Mouse (Mus musculus) erythroblast, adult 5-6 weeks (primary cell): ENCODE measurements around the gene Tomm22. TPM values are rescaled to one million over a fixed set of nuclear protein-coding genes. Genes with fewer than 3 reads are reported as not detected.
A peak's percentile ranks its signal among the peaks of the same experiment; 100 is the strongest.
"Not testable (repeated sequence)": the region's sequence is repeated elsewhere in the genome, so short reads cannot be mapped to it uniquely, and the experiment has no call there.

Experiments
- ATAC-seq: replicated peaks from 2 replicates; pipeline ENCODE4 v1.8.0; 2016; ENCODE audit warnings: moderate number of reproducible peaks, mild to moderate bottlenecking, moderate TSS enrichment, inconsistent platforms; ENCODE audit not compliant: poor library complexity, low FRiP score, severe bottlenecking
- total RNA-seq, 2 experiments: library from RNA; stranded (forward) in 1 of 2; stranded (reverse) in 1 of 2; fragments of 150-400 nt in 1 of 2; fragments of 200-764, 138-1000 nt in 1 of 2; gene quantifications; 2 replicates each; pipeline versions ENCODE4 v1.2.3 to v1.2.4; 2015 to 2017; ENCODE audit warnings: low replicate concordance in 2 of 2

Tomm22 gene
- 40.9 and 49.3 TPM in 2 replicates for total RNA-seq (2015; ENCODE audit: low replicate concordance)
- 26.8 and 57.8 TPM in 2 replicates for total RNA-seq (2017; ENCODE audit: low replicate concordance)

DNA sequence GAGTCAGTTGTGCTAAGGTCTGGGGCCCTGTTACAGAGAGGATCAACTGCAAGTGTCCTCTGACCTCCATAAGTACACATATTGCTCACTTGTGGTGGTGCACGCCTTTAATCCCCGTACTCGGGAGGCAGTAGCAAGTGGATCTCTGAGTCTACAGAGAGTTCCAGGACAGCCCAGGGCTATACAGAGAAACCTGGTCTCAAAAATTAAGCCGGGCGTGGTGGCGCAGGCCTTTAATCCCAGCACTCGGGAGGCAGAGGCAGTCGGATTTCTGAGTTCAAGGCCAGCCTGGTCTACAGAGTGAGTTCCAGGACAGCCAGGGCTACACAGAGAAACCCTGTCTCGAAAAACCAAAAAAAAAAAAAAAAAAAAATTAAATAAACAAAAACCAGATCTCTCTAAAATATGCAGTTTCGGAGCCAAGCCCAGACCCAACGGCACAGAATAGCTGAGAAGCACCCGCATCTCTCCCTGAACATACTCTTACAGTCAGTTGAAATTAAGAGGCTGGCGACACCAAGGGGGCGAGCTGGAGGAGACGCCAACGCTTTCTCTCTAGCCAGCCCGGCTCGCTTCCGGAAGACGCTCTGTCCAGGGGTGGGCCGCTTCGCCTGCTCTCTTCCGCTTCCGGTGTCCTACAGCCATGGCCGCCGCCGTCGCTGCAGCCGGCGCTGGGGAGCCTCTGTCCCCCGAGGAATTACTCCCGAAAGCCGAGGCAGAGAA is at the start of gene Tomm22:
TSS of gene Tomm22 (plus strand) at position 613 of the 723 bp plus-strand sequence.
- ATAC-seq, result peak; percentile 99

DNA sequence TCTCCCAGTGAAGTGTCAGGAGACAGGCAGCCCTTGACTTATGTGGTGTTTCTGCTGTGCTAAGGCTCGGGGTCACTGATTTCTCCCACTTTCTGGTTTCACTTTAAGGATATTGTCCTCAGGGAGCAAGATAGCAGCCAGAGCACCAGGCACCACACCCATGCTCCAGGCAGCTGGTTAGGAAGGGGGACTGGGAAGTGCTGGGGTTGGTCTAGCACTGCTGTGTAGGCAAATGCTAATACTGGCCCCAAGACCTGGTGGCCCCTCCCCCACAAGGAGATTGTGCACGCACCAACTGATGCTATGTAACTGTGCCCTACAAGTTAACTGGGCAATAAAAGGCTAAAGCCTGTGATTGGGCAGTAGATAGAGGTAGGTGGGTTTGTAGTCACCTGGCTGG is 40.2 kb upstream of the Tomm22 start:
- no peak for ATAC-seq

DNA sequence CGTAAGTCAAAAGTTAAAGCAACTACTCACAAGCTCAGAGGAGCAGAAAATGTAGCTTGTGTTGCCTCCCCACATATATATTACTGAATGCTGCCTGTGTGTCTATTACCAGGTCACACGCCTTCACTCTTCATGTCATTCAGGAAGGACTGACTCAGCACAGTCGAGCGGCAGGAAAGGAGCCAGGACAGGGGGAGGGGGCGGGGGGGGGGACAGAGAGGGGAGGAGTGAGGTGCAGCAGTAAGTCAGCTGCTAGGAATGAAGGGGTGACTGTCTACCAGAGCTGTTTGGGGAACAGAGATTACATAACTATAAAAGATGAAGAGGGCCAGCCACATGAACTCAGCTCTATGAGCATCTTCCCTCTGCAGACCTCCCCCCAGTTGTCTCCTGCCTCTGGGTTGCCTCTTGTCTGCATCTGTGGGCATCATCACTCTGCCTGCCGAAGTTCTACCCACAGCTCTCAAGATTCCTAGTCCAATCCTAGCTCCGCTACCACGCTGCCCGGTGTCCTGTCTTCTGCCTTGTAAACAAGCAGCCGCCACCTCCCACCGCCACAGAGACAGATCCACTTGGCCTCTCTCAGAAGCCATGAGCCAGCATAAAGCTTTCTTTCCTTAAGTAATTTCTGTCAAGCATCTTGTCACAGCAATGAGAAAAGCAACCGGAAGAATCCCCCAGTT is 29.4 kb upstream of the Tomm22 start:
- ATAC-seq, result no peak

DNA sequence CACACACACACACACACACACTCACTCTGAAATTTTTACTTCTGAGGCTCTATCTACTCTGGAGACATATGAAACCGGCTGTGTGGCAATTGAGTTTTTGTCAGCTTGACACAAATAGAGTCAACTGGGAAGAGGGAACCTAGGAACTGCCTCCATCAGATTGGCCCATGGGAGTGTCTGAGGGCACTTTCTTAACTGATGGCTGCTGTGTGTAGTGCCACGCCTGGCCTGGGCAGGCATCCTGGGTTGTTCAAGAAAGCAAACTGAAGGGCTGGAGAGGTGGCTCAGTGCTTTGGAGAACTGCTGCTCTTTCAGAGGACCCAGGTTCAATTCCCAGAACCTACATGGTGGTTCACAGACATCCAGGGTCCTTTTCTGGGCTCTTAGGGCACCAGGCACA is 25.2 kb upstream of the Tomm22 start:
- ATAC-seq, result no peak

DNA sequence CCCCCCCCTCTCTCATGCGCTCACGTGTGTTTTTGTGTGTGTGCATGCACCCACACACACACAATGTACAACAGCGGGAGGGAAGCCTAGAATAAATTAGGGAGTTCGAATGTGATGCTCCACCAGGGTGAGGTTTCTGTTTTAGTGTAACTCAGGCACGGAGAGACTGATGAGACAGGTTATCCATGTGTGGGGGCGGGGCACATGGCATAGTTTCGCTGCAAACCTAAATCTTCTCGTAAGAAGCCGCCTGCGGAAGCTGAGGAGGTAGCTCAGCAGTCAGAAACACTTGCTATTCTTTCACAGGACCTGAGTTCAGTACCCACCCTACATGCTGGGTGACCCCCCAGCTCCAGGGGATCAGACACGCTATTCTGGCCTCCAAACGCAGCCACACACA is 22.5 kb upstream of the Tomm22 start:
- no peak for ATAC-seq

DNA sequence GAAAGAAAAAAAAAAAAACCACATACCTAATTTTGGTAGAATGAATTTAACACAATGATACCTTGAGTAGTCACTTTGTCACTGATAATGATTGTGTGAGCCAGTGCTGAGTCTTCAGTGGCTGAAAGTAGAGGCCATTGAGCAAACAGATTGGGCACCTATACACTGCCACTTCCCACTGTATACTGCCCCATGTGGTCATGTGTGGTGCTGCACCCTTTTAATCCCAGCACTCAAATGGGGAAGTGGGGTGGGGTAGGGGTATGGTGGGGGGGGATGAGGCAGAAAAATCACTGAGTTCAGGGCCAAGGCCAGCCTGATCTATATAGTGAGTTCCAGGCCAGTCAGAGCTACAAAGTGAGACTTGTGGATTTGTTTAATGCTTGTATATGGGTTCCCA is 20.1 kb upstream of the Tomm22 start:
- ATAC-seq, result peak; percentile 70

DNA sequence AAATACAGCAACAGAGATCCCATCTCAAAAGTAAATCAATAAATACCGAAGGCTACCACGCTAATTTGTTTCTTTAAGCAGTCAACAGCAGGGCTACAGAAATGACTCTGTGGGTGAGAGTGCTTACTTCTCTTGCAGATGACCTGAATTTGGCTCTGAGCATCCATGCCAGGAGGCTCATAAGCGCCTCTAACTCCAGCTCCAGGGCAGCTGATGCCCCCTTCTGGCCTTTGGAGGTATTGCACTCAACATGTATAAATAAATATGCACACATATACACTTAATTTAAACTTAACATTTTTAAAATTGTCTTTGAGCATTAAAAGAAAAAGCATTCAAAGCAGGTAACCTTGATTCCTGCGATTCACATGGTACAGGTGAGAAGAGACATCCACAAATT is 19.2 kb upstream of the Tomm22 start:
- 0 out of 2 replicates have a peak, but pooled peaks have one; percentile 16 for ATAC-seq

DNA sequence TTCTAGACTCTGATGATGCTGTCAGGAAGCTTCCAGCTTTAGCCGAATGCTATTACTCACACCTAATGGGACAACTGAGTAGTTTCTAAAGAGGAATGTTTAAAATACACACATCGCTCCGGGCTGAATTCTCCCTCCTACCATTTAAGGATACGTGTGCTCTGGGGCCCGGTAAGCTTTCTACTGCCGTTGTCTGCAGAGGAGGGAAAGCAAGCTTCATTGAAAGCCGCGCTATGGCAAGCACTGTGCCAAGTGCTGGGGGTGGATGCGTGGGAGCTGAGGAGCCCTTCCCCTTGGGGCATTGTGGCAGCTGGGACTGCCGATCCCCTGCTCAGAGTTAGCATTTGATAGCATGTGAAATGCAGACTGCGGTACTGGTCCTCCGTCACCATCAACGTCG is 14.2 kb upstream of the Tomm22 start:
- no peak for ATAC-seq

DNA sequence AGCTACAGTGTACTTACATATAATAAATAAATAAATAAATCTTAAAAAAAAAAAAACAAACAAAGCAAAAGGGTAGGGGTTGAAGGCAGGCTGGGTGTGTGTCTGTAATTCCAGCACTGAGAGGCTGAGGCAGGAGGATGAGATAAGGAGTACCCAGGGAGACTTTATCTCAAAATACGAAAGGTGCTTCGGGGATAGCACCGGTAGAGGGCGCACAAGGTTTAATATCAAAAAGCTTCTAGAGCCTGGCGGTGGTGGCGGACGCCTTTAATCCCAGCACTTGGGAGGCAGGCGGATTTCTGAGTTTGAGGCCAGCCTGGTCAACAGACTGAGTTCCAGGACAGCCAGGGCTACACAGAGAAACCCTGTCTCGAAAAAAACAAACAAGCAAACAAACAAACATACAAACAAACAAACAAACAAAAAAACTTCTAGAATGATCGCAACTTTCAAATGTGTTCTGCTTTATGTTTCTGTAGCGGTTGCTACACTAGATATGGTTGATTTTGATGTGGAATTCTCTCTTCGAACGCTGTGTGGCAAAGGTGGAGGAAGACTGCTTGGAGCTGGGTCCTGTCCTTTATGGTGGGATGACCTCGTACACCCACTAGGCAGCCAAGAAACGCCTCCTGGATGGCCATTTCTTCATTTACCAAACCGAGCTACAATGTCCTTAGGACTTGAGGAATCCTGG is 12.7 kb upstream of the Tomm22 start:
- peak; percentile 70 for ATAC-seq

DNA sequence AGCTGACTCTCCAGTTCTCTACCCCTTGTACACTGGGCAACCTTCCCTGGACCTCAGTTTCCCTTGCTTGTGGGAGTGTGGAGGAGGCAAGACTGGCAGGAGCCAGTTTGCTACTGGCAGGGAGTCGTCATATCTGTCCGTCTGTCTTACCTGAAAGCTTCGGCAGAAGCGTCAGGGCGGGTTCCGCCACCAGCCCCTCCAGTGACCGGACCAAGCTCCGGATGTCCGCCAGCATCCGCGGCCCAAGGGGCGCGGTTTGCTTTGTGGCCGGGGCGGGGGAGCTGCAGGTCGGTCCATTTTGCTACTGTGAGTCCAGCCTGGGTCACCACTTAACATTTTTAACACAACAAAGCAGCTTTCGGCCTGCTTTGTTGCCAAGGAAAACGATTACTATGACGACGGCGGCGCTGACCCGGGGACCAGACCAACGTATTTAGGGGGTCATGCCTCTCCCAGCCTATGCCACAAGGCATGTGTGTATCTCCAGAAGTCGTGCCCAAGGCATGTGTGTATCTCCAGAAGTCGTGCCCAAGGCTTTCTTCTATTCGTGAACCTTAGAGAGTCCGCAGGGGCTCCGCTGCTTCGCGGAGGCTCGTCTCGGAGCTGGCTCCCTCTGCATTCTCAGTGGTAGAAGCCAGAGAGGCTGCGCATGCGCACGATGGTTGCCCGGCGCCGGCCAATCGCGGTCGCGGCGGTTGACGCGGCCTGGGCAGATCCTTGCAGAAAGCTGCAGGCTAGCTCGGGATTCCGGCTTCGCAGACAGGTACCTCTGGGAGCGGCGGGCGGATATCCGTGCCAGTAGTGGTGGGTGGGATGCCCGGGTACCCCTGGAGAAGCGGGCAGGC is 11.9 kb upstream of the Tomm22 start, which contains the start of the genes Fam227a and Cby1:
TSS of gene Fam227a (minus strand) at position 426 of the 845 bp plus-strand sequence.
TSS of gene Cby1 (plus strand) at position 669 of the 845 bp plus-strand sequence.
- ATAC-seq, result peak; percentile 90

DNA sequence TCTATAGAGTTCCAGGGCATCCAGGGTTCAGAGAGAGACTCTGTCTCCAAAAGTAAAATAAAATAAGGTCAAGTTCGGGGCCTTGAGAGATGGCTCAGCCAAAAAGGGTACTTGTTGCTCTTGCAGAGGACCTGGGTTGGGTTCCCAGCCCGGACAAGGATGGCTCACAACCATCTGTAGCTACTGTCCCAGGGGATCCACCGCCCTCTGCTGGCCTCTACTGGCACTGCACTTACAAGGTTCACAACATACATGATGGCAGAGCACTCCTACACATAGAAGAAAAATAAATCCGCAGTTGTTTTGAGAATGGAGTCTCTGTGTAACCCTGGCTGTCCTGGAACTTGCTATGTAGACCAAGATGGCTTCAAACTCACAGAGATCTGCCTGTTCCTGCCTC is 8.8 kb upstream of the Tomm22 start:
- no peak for ATAC-seq

DNA sequence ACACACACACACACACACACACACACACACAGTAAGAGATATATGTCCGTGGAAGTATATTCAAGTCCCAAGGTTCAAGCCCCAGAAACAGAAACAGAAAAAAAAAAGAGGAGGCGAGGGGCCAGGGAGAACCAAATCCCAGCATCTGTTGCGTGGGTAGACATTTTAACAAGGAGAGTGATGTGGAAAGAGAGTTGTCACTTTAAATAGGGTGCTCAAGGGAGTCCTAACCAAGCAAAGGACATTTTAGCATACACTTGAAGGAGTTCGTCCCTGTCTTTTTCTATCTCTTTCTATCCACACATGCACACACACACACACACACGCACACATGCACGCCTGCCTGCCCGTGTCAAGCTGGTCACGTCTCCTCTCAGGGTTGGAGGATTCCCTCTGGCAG is 6.0 kb upstream of the Tomm22 start:
- ATAC-seq, result no peak

DNA sequence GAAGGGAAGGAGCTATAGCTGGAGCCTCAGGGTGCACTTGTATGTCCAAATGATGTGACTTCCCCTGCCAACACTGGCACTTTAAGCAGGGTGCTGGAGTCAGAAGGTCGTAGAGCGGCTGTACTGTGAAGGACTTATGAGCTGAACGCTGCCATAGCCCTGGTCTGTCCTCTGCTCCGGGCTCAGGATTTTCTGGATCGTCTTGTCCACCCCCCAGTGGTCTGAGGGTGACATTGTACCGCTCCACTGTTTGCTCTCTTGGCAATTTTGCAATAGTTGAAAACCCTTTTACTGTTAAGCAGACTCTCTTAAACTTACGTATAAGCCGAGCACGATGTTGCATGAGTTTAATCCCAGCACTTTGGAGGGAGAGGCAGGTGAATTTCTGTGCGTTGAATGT is 1.5 kb upstream of the Tomm22 start:
- ATAC-seq, result no peak

DNA sequence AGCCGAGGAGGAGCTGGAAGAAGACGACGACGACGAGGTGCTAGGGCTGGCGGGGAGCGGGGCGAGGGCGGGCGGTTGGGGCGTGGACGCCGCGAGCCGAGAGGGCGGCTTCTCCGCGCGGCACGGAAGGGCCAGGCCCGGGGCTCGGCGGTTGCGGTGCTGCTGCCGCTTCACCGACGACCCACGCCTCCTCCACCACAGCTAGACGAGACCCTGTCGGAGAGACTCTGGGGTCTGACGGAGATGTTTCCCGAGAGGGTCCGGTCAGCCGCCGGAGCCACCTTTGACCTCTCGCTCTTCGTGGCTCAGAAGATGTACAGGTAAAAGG is 275 bp downstream of the Tomm22 start:
- ATAC-seq, result peak; percentile 61

DNA sequence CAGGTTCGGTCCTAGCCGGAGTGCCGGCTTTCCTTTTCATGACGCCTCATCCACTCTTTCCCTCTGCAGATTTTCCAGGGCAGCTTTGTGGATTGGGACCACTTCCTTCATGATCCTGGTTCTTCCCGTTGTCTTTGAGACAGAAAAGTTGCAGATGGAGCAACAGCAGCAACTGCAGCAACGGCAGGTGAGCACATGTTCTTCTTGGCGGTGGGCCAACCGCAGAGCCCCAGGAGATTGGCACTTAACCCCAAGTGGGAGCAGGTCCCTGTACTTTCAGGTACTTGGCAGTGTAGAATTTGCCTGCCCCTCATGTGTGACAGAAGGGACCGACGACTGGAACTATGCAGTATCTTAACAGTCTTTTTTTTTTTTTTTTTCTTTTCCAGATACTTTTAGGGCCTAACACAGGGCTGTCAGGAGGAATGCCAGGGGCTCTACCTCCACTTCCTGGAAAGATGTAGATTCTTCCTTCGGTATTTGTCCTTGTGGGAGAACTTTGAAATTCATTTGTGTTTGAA is 1.2 kb downstream of the Tomm22 start:
- not testable (repeated sequence) for ATAC-seq

DNA sequence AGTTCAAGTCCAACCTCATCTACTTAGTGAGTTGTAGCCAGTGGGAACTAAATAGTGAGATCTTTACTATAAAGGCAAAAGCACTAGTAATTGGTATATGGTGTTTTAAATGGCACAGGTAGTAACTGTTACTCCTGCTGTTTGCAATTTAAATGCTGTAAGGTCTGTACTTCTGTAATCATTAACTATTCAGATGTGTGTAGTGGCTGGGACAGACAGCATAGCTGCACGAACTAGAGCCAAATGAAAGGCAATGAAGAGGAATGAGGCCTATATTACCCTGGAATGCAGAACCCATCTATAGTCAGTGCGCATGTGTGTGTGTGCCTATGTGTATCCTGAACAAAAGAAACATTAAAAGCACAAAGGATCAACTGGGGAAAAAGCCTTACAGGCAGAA is 7.3 kb downstream of the Tomm22 start:
- no peak for ATAC-seq

DNA sequence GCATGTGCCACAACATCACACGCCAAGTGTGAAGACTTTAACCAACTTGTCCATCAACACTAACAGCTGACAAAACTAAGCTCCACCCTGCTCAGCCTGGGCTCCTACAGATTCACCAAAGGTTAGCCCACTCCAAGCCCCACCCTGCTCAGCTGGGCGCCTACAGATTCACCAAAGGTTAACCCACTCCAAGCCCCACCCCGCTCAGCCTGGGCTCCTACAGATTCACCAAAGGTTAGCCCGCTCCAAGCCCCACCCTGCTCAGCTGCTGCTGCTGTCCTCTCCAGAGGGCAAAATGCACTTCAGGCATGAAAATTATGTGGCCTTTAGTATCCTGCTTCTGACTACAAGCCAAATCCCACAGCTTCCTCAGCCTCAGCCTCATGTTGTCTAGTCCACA is 11.3 kb downstream of the Tomm22 start:
- peak; percentile 56 for ATAC-seq

DNA sequence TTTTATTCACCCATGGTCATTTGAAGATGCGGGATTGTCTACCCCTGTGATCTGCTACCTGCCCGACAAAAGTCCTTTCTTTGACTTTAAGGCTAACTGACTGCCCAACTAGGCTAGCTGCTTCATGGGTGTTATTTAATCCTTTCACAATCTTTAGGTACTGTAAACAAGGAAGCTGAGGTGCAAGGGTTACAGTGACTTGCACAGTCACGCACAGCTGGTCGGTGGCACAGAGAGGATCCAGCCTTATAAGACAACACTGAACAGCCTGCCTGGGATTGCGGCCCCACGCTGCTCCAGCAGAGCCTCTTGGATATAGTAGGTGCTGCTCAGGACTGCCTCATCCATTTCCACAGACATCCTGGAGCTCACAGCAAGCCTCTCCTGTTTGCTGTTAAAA is 12.5 kb downstream of the Tomm22 start:
- ATAC-seq, result no peak

DNA sequence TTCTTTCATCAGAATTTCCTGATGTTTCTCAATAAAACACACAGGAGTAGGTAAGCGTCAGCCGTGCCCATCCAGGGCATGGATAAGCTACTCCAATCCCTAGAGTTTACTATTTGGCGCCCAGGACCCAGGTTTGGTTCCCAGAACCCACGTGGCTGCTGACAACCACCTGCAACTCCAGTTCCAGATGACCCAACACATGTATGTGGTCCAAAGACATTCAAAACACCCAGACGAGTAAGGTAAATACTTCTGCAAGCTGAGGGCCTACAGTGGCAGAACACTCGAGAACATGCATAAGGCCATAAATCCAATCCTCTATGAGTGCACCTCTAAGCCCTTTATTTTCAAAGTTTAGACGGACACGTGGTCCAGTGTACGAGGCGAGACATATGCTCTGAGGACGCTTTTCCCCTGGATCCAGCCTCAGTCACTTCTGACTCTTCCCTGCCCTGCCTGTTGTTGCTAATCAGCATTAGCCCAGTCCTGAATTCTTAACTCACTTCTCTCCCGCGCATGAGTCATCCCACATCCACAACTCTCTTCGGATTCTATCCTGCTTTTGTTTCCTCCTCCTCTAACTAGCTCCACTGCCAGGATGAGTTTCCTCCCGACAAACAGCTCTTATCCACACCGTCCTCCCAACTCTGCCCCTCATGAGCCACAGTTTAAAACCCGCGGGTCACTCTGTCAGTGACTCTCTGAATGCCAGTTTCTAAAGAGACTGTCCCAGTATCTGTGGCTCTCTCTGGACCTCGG is 13.2 kb downstream of the Tomm22 start:
- no peak for ATAC-seq
